Mouse (Mus musculus) megakaryocyte, embryonic 14.5 days (primary cell): ENCODE results near the gene Rin2. TPM values are rescaled to one million over a fixed set of nuclear protein-coding genes. Genes with fewer than 3 reads are reported as not detected.

Experiments
- H3K27me3 ChIP-seq: replicated peaks from 2 replicates; pipeline ENCODE3; 2012; ENCODE audit warnings: inconsistent platforms
- H3K36me3 ChIP-seq: replicated peaks from 2 replicates; pipeline ENCODE3; 2012; ENCODE audit warnings: low read length, inconsistent platforms, mixed read lengths
- H3K4me1 ChIP-seq: 2 replicates; pipeline ENCODE4 v1.6.1; 2012; ENCODE audit warnings: inconsistent platforms
- H3K4me3 ChIP-seq: replicated peaks from 2 replicates; pipeline ENCODE3; 2012; ENCODE audit warnings: moderate library complexity, mild to moderate bottlenecking, inconsistent platforms
- H3K9me3 ChIP-seq: 2 replicates; pipeline ENCODE4 v1.6.1; 2012; ENCODE audit warnings: inconsistent platforms
- FLI1 ChIP-seq: IDR thresholded peaks from 2 replicates; pipeline ENCODE4 v1.6.1; 2012; ENCODE audit warnings: low read length, inconsistent platforms, mixed read lengths
- GATA1 ChIP-seq: IDR thresholded peaks from 3 replicates; pipeline ENCODE4 v1.6.1; 2012; ENCODE audit warnings: mixed read lengths, low read length, inconsistent platforms, borderline replicate concordance
- polyA plus RNA-seq: library from polyadenylated mRNA; stranded (reverse); fragments of >175 nt; gene quantifications from 2 replicates; pipeline ENCODE4 v1.2.3, GENCODE M21; 2012; ENCODE audit warnings: low replicate concordance; ENCODE audit not compliant: insufficient read depth

Rin2 gene
- 1.1 TPM in 1 of 2 replicates, not detected in the other for polyA plus RNA-seq

DNA sequence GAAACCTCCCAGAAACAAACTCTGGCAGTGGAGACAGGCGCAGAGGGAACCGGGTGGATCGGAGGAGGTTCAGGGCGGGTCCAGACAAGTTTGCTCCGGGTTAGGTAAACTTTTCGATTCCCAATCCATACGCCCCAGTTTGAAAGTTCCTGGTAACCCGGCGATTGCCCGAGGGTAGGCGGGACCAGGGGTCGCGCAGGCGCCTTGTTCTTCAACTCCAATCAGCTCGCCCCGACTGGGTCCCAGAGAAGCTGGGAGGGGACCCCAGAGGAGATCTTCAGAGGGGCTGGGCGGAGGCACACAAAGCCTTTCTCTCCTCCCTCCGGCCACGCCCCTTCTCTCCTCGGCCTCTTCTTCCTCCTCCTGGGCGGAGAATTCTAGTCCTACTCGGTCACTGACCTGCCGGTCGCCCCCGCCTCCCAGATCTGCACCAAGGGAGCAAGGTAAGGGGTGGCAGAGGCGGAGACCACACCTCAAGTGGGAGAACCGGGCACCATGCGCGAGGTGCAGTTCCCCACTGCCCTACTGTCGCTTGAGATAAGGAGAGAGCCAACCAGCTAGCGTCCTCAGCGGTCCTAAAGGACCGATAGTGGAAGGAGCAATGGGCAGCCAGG is at the start of gene Rin2:
TSS of gene Rin2 (plus strand) at position 74 of the 614 bp plus-strand sequence.
- peak within 1 kb of the TSS; percentile 92 for H3K4me3 ChIP-seq
- H3K9me3 ChIP-seq = peaks cover 15% of the 10 kb centered on the region
- peaks cover 42% of the 10 kb centered on the region for H3K27me3 ChIP-seq
- H3K36me3 ChIP-seq = no peaks in the 10 kb centered on the region
- peaks cover 18% of the 10 kb centered on the region for H3K4me1 ChIP-seq
- TF ChIP-seq GATA1 (no peak), FLI1 (no peak)

DNA sequence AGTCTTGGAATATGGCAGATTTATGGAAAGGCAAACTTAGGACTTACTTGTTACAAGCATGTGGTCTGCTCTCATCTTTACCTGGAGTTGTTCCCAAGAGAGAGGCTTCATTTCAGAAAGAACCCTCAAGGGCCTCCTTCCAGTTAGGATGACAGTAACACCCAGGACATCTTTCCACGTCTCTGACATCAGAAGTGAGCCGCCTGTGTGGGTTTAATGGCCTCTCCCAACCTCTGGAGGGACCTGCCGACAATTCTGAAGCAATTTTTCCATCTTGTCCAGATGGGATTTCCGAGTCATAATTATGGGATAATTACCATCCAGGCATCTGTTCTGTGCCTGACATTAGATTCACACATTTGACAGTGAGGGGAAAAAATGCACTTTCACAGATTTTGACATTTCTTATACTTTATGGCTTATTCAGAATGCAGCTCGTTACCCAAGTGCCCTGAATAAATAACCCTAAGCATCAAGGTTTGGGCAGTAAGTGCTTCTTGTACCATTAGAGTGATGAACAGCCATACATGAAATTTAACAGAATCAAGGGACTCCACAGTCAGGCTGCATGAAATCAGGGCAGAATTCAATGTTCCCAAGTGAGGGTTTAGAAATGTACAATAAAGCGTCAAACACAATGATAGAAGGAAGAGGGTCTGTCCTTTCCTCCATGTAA is 43.8 kb upstream of the Rin2 start:
- H3K4me1 ChIP-seq = no peaks in the 10 kb centered on the region
- TF ChIP-seq GATA1 (no peak), FLI1 (no peak)
- no peaks in the 10 kb centered on the region for H3K27me3 ChIP-seq
- no peak overlapping the region for H3K4me3 ChIP-seq
- no peaks in the 10 kb centered on the region for H3K9me3 ChIP-seq
- H3K36me3 ChIP-seq = peaks cover 55% of the 10 kb centered on the region

DNA sequence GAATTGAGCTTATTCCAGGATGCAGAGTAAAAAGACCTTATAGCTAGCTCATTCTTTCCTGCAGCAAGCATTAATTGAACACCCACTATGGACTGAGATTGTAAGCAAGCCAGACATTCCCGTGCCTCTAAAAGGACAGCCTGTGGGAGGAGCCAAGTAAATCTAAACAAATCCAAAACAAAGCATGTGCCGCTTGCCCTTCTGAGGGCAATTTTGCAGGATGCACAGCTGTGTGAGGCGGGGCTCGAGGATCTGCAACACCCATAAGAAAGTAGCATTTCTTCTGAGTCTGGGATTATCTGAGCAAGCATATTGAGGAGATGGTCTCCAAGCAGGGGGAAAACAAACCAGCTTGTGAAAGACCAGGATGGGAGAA is 43.2 kb upstream of the Rin2 start:
- Histone ChIP-seq H3K27me3 (no peaks in the 10 kb centered on the region), H3K4me3 (no peak overlapping the region), H3K9me3 (no peaks in the 10 kb centered on the region), H3K4me1 (no peaks in the 10 kb centered on the region), H3K36me3 (peaks cover 61% of the 10 kb centered on the region)
- TF ChIP-seq FLI1 = no peak
- no peak for TF ChIP-seq GATA1

DNA sequence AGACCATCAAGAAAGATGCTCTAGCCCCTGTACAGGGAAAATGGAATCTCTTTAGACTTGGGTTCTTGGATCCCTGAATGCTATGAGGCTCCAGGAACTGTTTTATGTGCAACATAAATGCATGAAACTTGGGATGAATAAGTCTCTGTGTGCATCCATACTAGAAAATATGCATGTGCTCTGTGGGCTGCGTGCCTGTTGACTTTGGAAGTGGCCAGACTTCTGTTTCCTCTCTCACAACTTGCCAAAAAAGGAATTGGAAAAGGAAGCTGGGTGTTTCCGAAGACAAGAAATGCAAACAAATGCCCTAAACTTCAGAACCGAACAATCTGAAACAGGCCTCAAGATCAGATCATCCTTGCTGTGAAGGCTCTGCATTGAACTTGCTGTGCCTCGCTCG is 41.2 kb upstream of the Rin2 start:
- H3K9me3 ChIP-seq = 0 out of 2 replicates have a peak, but pooled peaks cover 3% of the 10 kb centered on the region
- TF ChIP-seq FLI1 = no peak
- no peak for TF ChIP-seq GATA1

GRCm38 (mm10) chr2:145640255-145640984 is 34.6 kb upstream of the Rin2 start:
- H3K27me3 ChIP-seq = no peaks in the 10 kb centered on the region
- peaks cover 77% of the 10 kb centered on the region for H3K36me3 ChIP-seq
- no peak overlapping the region for H3K4me3 ChIP-seq
- no peaks in the 10 kb centered on the region for H3K4me1 ChIP-seq
- no peak for TF ChIP-seq GATA1
- TF ChIP-seq FLI1 = no peak
- 0 out of 2 replicates have a peak, but pooled peaks cover 3% of the 10 kb centered on the region for H3K9me3 ChIP-seq

More for the DNA sequence above, 41.2 kb upstream of the Rin2 start:
- H3K36me3 ChIP-seq = peaks cover 79% of the 10 kb centered on the region
- H3K27me3 ChIP-seq = no peaks in the 10 kb centered on the region
- no peaks in the 10 kb centered on the region for H3K4me1 ChIP-seq
- no peak overlapping the region for H3K4me3 ChIP-seq

GRCm38 (mm10) chr2:145655373-145655960 is 19.5 kb upstream of the Rin2 start:
- Histone ChIP-seq H3K27me3 (no peaks in the 10 kb centered on the region), H3K36me3 (no peaks in the 10 kb centered on the region), H3K4me3 (no peak overlapping the region), H3K9me3 (peaks cover 6% of the 10 kb centered on the region; the same call in 1 of the 2 replicates), H3K4me1 (no peaks in the 10 kb centered on the region)
- TF ChIP-seq GATA1 (no peak), FLI1 (no peak)

DNA sequence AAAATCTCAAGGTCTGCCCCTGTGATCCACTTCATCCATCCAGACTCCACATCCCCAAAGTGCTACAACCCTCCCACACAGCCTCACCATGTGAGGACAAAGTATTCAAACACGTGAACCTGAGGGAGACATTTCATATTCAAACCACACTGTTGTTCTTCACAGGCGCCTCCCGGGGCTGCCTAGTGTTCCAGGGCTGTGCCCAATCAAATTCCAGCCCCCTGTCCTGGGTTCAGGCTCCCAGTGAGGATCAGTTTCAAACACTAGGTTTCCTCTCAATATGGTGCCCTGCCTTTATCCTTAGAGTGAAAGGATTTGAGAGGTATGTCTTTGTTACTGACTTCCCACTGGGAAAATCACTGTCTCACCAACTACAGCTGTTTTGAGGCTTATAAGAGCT is 18.9 kb upstream of the Rin2 start:
- H3K27me3 ChIP-seq = no peaks in the 10 kb centered on the region
- no peaks in the 10 kb centered on the region for H3K36me3 ChIP-seq
- H3K4me3 ChIP-seq = no peak overlapping the region
- no peaks in the 10 kb centered on the region for H3K9me3 ChIP-seq
- TF ChIP-seq GATA1 = no peak
- TF ChIP-seq FLI1 = no peak
- no peaks in the 10 kb centered on the region for H3K4me1 ChIP-seq

DNA sequence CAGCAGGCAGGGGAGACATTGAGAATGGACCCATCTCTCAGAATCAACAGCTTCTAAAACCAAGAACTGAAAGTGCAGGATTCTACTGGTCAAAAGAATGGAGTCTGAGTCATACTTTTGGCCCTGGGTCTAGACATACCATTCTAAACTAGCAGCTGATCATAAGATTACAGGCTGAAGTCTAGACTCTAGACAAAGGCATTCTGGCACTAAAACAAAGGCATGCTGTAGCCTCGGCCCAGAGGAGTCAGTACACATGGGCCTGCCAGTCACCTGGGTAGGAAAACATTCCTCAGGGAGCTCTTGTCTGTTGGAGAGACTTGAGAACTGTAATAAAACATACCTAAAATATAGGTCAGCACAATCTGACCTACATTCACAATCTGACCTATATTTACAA is 18.3 kb upstream of the Rin2 start:
- TF ChIP-seq FLI1 = no peak
- no peak for TF ChIP-seq GATA1
- Histone ChIP-seq H3K9me3 (no peaks in the 10 kb centered on the region), H3K36me3 (no peaks in the 10 kb centered on the region), H3K27me3 (no peaks in the 10 kb centered on the region), H3K4me1 (no peaks in the 10 kb centered on the region), H3K4me3 (no peak overlapping the region)

GRCm38 (mm10) chr2:145661242-145661641 is 13.8 kb upstream of the Rin2 start:
- Histone ChIP-seq H3K9me3 (no peaks in the 10 kb centered on the region), H3K27me3 (peaks cover 2% of the 10 kb centered on the region), H3K36me3 (no peaks in the 10 kb centered on the region), H3K4me1 (no peaks in the 10 kb centered on the region), H3K4me3 (no peak overlapping the region)
- no peak for TF ChIP-seq FLI1
- no peak for TF ChIP-seq GATA1
